Mouse (Mus musculus) frontal cortex, adult 2 months (tissue): ENCODE results near the gene Adssl1. TPM values are rescaled to one million over a fixed set of nuclear protein-coding genes. Genes with fewer than 3 reads are reported as not detected.
A peak's percentile ranks its signal among the peaks of the same experiment; 100 is the strongest.

Source experiments
- DNase-seq, 2 experiments: peaks; one replicate each; pipeline ENCODE4 v3.0.0; 2022; ENCODE audit warnings: low spot score in 1 of 2; ENCODE audit errors: extremely low spot score in 1 of 2
- polyA plus RNA-seq: library from polyadenylated mRNA; depleted of rRNA; stranded (reverse); fragments of >200 nt; gene quantifications from 2 replicates; pipeline ENCODE4 v1.2.3, GENCODE M21; 2012

Adssl1 gene
- polyA plus RNA-seq, 1 experiment, result 33.0 TPM

- DNase-seq, result no peak
These were observed 26.7 kb upstream of the Adssl1 start for GRCm38 (mm10) chr12:112592985-112593734.

- DNase-seq, result no peak
These were observed 25.6 kb upstream of the Adssl1 start for GRCm38 (mm10) chr12:112593951-112594915.

GRCm38 (mm10) chr12:112594989-112595388 lies 24.9 kb upstream of the Adssl1 start:
- peak in 1 of 2 experiments; percentile 86 for DNase-seq

- peak in 1 of 2 experiments; percentile 62 for DNase-seq
These were observed 24.2 kb upstream of the Adssl1 start for GRCm38 (mm10) chr12:112595626-112596025.

- no peak for DNase-seq
These were observed 23.4 kb upstream of the Adssl1 start for GRCm38 (mm10) chr12:112596454-112596853.

GRCm38 (mm10) chr12:112596891-112597500 lies 22.8 kb upstream of the Adssl1 start:
- no peak for DNase-seq

GRCm38 (mm10) chr12:112597618-112598017 lies 22.2 kb upstream of the Adssl1 start:
- peak in 1 of 2 experiments; percentile 67 for DNase-seq

- no peak for DNase-seq
These were observed 20.6 kb upstream of the Adssl1 start for GRCm38 (mm10) chr12:112599198-112599597.

GRCm38 (mm10) chr12:112599942-112600611 lies 19.8 kb upstream of the Adssl1 start:
- DNase-seq, result no peak

- peak in 1 of 2 experiments; percentile 51 for DNase-seq
These were observed 15.8 kb upstream of the Adssl1 start for GRCm38 (mm10) chr12:112604022-112604421.

- peak in 1 of 2 experiments; percentile 60 for DNase-seq
These were observed 14.9 kb upstream of the Adssl1 start for GRCm38 (mm10) chr12:112604709-112605649.

GRCm38 (mm10) chr12:112605766-112606165 lies 14.1 kb upstream of the Adssl1 start:
- DNase-seq, result peak in 1 of 2 experiments; percentile 89

GRCm38 (mm10) chr12:112606998-112607397 lies 12.8 kb upstream of the Adssl1 start:
- no peak for DNase-seq

- no peak for DNase-seq
These were observed 10.8 kb upstream of the Adssl1 start for GRCm38 (mm10) chr12:112609031-112609430.

GRCm38 (mm10) chr12:112616668-112617067 lies 3.2 kb upstream of the Adssl1 start:
- DNase-seq, result no peak

GRCm38 (mm10) chr12:112617184-112617583 lies 2.7 kb upstream of the Adssl1 start:
- peak; percentile 82 to 87 for DNase-seq

GRCm38 (mm10) chr12:112617898-112618380 lies 1.9 kb upstream of the Adssl1 start:
- DNase-seq, result peak; percentile 63 to 78

GRCm38 (mm10) chr12:112618981-112619685 lies 712 bp upstream of the Adssl1 start:
- no peak for DNase-seq
